Mouse (Mus musculus): ENCODE measurements around the gene Fam20c.

DNA sequence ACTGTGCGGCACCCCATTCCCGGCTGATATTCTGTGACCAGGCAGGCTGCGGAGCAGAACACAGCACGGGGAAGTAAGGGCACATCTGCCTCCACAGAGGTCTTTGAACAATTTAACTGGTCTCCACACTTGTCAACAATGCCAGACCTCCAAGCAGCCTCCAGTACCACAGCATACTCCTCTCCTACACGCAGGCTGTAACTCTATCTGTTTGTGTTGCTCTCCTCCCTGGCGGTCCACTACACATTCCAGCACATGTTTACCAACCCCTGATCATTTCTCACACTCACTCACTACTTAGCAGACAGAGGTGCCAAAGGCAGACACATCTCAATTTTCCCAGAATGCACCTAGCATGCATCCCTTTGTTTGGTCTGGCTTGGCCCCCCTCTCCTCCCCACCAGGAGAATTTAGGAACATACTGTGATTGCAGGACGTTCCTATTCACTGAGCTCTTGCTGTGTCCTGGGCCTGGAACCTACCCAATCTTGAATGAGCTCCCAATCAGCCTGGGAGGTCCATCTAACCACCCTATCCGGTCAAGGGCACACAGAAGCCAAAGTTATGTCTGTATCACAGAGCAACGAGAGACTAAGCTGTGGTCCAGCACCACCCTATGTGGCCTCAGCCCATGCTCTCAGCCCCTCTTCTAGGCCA, 89.0 kb downstream of the Fam20c start:
- TF ChIP-seq CTCF (IDR thresholded peaks at IDR 0.05; ENCODE audit: insufficient read depth, low read length) (no peak), POLR2A (IDR thresholded peaks at IDR 0.05; ENCODE audit: borderline replicate concordance, extremely low read depth, low read depth, low read length) (no peak)

Data from lung, adult 2 months (tissue).